Mouse (Mus musculus) stomach, postnatal 0 days (tissue): ENCODE measurements at regions not wholly inside any gene's neighbourhood (a gene's known extent, or its start where the extent isn't known, plus 50 kb on each side); places are given as distances from the start of the nearest gene placed in this dataset.

Source experiments
- CTCF ChIP-seq: IDR thresholded peaks from 2 replicates; pipeline ENCODE4 v1.5.1; 2016; ENCODE audit warnings: antibody characterized with exemption, low read depth, mild to moderate bottlenecking, moderate library complexity
- EP300 ChIP-seq: optimal IDR thresholded peaks from 2 replicates; pipeline ENCODE3; 2016; ENCODE audit warnings: antibody characterized with exemption

DNA sequence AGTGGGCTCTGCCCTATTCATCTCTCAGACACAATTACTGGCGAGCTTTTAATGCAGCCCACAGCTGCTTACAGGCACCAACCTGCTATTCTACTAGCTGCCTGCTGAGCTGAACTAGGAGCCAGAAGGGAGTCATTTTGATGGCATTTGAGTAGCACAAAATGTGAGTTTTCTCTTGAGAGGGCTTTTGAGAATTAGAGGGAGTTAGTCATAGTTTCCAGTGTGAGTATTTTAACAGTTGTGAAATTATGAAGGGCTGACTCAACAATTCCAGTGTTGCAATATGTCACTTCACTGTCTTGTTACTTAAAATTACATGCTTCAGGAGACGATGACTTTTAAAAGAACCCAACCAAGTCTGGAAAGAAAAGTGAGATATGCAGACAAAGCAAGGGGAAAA is 54.4 kb upstream of the Ly86 start:
- no peak for TF ChIP-seq EP300
- TF ChIP-seq CTCF: no peak
